Mouse (Mus musculus) neural tube, embryonic 10.5 days (tissue): ENCODE data around the gene Itih3.

Experiments
- DNase-seq: peaks from one replicate; pipeline ENCODE4 v3.0.0-alpha.2; 2017; ENCODE audit warnings: low spot score; ENCODE audit errors: extremely low spot score

Itih3 gene

DNA sequence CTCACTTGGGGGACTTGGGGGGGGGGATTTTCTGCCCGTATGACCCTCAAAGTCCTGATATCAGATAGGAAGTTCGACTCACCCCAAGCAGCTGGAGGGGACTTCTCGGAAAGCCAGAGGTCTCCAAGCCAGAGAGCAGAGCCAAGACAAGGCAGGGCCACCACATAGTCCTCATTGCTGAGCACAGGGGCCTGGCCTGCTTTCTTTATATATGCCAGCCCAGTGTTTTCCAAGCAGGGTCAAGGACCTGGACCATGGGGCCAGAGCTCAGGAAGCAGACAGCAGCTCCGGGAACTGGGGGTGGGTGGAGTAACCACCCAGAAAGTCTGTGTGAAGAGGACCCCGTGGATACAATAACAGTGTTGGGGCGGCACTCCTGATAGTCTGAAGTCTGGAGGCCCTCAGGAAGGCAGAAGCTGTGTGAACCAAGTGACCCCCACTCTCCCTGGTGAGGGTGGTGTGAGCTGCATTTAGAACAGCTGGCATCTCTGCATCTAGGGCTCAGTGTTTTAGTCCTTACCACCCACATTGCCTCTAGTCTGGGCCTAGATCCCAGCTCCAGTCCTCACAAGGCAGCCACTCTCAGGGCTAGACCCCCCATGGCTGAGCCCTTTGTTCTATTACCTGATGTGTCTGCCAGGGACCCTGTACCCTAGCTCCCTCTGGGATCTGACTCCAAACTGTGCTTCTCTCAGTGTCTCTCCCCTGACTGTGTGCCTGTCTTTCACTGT, at the start of gene Itih3:
TSS of gene Itih3 (minus strand) at position 386 of the 731 bp plus-strand sequence.
- DNase-seq = no peak

DNA sequence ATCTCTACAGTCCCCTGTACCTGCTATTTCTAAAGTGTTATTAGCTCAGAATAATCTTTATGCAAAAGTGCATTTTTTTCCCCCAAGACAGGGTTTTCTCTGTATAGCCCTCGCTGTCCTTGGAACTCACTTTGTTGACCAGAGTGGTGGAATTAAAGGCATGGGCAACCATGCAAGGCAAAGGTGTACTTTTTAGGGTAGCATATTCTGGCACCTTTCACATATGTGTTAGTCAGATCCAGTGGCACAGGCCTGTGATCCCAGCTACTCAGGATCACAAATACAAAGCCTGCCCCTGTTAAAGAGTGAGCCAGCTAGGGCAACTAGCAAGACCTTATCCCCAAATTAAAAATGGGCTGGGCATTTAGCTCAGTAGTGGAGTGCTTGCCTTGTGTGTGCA, 36.8 kb upstream of the Itih3 start:
- DNase-seq = no peak

DNA sequence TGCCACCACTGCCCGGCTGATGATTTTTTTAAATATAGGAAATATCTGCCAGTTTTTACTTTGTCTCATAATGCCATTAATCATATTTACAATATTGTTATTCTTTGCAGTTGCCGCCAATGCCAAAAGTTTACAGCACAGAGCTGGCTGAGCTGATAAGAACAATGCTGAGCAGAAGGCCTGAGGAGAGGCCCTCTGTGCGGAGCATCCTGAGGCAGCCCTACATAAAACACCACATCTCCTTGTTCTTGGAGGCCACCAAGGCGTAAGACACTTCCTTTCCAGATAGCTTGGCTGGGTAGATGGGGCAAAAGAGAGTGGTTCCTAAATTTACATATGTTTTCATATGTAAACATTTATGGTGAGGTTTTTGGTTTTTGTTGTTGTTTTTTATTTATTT, 35.5 kb upstream of the Itih3 start:
- DNase-seq = no peak

DNA sequence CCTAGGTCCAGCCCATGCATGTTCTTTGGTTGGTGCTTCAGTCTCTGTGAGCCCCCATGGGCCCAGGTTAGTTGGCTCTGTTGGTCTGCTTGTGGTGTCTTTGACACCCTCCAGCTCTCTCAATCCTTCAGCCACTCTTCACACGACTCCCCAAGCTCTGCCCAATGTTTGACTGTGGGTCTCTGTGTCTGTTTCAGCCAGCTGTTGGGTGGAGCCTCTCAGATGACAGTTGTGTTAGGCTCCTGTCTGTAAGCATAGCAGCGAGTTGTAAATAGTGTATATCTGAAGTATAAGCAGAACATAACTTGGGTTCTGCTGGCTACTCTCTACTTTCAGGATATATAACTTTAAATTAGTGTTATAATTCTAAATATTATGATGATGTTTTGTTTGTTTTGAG, 35.0 kb upstream of the Itih3 start:
- no peak for DNase-seq

DNA sequence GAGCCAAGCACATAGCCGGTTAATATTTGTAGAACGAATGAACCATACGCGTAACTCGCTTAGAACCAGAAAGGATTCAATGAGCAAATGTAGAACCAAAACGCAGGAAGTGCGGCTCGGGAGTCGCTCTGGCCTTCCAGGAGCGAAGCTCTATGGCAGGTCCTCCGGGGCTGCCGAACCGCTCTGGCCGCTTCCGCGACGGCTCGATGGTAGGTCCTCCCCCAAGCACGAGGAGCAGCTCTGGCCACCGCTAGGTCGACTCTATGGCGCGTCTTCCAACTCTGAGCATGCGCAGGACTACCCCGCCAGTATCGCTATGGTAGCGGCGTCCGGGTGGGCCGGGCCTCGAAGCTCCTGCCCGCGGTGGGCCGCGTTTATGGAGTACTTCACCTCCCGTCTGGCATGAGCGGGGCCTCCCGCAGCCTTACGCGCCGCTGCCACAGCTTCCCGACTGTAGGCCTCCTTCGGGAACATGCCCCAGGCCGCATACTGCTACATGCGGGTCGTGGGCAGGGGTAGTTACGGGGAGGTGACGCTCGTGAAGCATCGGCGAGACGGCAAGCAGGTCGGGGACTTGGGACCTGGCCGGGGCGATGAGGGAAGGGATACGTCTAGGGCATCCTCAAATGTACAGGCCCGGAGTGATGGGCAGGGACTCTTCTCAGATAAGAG, 27.7 kb upstream of the Itih3 start, which contains the start of gene Nek4:
TSS of gene Nek4 (plus strand) at position 224 of the 672 bp plus-strand sequence.
- peak; percentile 95 for DNase-seq

DNA sequence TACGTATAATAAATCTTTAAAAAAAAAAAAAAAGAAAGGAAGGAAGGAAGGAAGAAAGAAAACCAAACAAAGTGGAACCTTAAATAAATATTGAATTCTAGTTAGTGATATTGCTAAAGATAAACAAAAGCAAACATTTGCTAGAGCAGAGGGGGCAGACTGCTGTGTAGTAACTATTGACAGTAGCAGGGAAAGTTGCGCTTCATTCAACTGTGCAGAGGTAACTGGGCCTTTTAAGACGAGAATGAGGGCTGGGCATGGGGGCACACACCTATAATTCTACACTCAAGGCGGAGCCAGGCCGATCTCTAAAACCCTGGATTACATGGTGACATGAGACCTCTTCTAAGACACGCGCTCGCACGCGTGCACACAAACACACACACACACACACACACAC, 26.4 kb upstream of the Itih3 start:
- DNase-seq = no peak

DNA sequence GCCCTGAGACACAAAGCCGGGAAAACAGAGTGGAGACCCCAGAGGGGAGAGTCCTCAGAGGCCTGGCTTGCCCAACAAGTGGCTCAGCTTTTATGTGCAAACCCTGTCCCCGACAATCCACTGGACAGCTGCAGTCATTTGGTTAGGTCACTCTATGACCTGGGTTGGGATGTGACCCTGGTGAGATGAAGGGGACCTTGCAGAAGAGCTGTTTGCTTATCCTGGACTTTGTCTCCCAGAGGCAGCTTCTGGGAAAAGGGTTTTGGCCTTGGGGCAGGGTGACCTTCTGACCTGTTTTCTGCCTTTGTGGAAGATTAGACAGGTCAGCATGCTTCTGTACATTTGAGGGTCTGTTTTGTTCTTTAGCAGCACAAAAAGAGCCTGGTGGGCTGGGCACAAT, 21.2 kb upstream of the Itih3 start:
- DNase-seq = no peak

DNA sequence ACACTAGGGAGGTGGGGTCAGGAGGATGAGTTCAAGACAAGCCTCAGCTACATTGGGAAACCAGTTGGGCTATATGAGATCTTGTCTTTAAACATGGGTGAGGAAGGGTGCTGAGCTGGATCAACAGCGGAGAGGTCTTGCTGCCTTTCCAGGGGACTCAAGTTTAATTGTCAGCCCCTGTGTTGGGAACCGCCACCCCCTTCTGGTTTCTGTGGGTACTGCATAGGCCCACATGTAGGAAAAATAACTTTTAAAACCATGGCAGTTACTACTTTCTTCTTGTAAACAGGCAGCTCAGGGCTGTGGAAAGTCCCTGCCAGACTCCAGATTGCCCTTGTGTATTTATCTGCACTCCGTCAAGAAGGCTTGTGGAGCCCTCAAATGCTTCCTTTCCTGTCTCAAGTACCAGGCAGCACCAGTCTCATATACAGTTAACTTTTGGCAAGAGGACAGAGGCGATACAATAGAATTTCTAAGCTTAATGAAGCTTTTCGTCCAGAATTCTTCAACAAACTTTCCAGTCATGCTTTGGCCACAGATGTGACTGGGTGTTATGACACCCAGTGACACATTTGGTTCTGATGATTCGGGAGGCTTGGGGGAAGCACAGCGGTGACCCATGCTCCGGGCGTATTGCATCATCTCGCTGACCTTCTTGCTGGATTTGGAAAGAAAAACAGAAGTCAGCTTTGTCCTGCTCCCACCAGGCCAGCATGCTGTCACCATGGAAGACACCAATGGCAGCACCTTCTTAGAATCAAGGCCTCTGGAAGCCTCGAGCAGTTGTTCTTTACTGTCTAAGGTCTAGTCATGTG, 20.5 kb upstream of the Itih3 start:
- peak; percentile 57 for DNase-seq

DNA sequence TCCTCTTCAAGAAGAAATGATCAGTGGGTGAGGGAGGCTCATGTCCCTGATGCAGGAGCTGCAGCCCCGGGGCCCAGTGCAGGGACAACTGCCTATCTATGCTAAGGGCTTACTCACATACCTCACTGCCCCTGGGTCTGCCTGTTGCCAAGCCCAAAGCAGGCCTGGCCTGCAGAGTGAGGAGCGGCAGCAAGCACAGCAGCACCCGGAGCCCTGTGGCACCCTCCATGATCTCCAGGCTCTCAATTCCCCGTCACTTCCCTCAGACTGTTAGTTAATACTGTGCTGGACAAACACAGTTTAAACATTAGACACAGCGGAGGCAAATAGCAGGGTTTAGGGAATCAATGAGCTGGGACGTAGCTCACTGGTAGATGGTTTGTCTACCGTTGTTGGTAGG, 19.5 kb upstream of the Itih3 start, which contains the start of gene Itih1:
TSS of gene Itih1 (minus strand) at position 252 of the 400 bp plus-strand sequence.
- DNase-seq = no peak

DNA sequence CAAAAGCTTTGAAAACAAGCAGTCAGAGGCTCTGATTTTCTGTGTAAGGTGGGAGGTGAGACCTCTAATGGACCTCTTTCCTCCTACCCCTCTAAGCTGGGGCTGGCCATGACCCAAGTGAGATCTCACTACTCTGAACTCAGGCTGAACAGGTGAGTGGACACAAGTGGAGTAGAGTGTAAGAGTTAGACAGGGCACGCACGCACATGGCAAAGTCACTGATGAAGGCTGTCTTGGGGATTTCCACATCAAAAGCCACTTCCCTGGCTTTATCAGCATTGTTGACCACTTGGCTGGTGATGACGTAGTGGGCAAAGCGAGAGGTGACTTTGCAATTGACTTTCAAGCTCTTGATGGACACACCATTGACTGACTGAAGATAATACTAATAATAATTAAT, 18.7 kb upstream of the Itih3 start:
- DNase-seq = no peak

DNA sequence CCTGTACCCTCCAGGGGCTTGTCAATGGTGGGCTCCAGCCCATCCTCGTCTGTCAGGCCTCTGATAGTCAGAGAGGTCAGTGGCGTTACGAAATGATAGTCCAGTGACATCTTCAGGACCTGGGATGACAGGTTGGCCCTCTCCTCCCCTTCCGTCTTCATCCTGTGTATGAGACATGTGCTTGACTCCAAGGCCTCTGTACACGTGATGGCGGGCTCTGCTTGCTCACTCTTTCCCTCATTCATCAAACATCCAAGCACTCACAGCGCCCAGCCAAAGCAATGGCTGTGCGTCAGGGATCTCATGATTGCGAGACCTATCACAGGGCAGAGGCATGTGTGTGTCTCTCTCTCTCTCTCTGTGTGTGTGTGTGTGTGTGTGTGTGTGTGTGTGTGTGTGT, 9.8 kb upstream of the Itih3 start:
- DNase-seq = no peak

DNA sequence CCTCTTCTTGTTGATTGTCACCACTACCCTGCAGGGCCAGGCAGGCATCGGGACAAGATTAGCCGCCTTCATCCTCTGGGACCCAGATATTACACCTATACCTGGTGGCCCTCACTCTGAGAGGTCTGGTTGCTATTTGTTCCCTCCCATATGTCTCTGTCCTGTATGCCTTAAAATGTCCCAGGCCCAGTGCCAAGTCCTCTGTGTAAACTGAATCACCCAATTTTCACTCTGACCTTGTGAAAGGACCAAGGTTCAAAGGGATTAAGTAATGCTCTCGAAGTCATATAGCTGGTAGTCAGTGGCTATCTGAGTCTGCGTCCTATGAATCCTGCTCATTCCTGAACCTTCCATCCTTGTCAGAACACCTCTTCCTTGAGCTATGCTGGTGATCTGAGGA, 6.8 kb upstream of the Itih3 start:
- DNase-seq = no peak

DNA sequence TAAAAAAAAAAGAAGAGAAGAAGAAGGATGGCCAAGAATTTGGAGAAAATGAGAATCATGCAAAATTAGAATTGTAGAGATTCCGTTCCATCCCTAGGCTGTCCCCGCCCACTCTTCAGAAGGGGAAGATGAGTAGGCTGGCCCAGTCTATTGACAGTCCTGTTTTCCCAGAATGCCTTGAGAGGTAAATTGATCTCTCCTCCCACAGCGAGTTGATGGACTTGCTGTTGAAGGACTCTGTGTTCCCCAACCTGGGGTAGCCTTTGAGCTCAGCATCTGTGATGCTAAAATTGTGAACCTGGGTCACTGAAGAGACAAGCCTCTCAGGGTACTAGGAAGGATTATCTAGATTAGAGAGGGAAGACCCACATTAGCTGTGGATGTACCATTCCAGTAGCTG, 1.9 kb upstream of the Itih3 start:
- no peak for DNase-seq

DNA sequence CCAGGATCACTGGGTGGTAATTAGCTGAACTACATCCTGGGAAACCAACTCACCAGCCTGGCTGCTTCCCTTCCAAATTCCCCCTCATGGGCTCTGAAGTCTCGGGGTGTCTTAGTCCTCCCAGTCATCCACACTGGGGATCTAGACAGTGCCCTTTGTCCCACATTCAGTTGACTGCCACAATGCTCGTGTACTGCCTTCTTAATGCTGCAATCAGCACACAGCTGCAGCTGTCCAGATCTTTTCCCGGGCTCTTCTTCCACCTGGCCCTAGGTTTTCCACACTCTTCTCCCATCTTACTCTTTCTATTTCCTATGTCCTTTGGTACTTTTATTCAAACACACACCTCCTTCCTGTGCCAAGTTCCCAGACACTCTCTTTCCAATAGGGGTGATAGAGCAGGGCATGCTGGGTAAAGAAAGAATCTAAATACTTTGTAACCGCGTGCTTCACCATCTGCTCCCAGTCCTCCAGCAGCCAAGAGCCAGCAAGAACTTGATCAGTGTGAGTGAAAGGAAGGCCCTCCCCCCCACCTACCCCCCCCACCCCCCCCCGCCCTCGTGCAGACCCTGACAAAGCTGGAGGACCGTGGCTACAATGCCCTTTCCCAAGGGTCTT, 1.4 kb downstream of the Itih3 start:
- no peak for DNase-seq

DNA sequence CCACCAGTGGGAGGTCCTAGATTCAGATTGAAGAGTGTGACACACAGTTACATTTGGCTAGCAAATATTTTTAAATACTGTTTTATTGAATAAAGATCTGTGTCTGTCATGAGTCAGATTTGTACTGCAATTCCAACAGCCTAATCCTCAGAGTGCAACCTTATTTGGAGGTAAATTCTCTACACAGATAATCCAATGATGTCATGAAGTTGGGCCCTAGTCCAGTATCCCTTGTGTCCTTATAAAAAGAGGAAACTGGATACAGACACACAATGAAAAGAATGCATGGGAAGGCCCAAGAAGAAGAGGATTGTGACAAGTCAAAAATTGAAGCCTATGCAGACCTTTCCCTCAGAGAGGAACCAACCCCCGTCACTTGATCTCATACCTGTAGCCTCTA, 7.0 kb downstream of the Itih3 start:
- DNase-seq = no peak

DNA sequence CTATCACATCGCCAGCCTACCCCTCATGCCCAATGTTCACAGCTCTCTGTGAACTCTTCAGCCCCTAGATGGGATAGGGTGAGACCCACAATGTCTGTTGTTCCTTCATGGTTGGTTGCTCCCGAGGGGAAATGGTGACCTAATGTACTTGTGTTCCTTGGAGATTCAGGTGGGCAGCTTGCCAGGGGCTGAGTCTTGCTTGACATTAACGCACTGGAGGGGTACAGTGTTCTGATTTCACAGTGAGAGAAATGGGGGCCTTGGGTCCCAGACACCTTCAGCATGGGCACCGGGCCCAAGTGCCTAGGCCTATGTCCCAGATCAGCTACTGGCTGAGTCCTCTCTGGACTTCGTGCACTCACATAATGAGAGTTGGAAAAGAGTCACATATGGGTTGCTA, 10.2 kb downstream of the Itih3 start:
- no peak for DNase-seq

DNA sequence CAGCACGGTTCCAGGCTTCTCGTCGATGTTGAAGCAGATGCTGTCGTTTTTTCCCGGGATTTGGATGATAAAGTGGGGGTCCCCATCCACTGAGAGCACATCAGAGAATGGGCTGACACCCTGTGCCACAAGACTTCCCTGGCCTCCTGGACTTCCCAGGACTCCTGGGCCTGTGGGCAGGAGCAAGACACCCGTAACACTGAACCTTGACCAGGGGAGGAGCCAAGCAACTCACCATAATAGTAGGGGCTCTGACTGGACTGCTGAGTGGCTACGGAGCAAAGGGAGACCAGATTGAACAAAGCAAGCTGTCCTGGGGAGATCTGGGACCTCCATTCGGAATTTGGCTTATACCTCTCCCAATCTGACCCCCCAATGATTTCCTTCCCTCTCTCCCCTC, 10.9 kb downstream of the Itih3 start:
- DNase-seq = no peak

DNA sequence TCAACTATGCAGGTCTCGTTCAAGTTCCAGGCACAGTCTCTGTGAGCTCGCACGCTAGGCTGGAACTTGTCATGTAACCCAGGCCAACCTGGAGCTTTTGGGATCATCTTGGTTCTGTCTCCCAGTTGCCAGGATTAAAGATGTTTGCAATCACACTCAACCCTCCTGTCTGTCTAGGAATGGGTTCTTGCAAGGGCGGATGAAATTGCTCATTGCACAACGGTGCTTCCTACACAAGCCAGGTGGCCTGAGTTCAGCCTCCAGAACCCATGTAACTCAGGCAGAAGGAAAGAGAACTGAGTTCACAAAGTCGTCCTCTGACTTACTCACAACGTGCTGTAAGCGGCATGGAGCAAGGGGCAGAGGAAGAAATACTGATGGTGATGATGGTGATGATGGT, 12.4 kb downstream of the Itih3 start:
- no peak for DNase-seq

DNA sequence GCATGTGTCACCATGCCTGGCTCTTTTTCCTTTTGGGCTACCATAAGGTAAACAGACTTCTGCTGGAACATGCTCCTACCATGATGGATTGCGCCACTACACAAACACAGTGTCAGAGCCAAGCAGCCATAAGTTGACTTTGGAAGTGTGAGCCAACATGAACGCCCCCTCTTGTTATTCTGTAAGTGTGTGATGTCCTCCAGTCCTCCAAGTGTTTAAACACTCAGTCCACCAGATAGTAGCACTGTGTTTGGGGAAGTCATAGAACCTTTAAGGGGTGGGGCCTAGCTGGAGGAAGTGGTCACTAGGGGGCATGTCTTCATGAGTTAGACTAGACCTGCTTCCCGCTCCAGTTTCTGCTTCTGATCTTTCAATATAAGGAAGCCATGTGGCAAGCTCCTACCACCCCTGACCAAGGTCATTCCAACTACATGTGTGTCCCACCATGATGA, 15.7 kb downstream of the Itih3 start:
- DNase-seq = no peak

DNA sequence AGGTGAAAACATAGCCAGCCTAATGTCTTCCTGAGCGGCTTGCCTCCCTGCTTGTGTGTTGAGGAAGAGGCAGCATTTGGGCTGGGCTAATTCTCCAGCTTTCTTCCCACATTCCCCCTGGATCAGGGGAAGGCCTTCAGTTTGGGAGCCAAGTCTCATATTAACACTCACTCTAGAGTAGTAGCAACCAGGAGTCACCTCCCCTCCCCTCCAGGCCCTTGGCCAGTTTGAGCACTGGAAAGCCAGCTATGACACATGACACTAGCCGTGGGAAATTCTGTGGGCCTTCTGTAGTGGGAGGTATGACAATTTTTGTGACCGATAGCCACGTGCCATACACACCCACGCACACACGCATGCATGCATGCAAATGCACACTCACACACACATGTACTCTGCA, 17.6 kb downstream of the Itih3 start:
- no peak for DNase-seq

DNA sequence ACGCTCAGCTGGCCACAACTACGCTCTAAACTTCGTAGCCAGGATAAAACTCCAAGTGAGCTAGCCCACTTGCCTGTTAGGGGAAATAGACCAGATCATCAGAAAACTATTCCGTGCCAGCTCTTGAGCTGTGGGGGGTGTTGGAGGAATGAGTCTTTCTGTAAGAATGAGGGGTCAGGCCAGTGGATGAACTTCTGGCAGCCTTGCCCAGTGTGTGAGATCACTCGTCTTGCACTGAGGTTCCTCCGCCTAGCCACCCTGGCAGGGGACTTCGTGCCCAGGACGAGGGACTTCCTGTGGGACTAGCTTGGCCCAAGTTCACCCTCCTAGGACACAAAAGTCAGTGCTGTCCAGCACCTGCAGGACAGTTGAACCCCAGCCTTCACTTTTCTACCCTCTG, 19.3 kb downstream of the Itih3 start:
- no peak for DNase-seq

DNA sequence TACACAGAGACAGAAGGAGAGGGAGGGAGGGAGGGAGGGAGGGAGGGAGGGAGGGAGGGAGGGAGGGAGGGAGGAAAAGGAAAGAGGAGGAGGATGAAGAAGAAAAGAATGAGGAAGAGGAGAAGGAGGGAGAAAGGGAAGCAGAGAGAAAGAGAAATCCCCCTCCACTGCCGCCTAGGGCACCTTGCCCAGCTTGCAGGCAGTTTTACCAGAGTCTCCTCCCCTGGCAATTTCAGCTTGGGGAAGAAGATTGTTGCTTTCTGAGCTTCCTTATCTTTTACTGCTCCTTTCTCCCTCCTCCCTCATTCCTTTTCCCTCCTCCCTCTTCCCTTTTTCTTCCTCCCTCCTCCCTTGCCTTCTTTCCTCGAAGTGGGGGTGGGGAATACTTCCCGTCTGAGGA, 20.5 kb downstream of the Itih3 start:
- no peak for DNase-seq
